Mouse (Mus musculus): ENCODE results near the gene Aif1.
"Not testable (repeated sequence)": the region's sequence is repeated elsewhere in the genome, so short reads cannot be mapped to it uniquely, and the experiment has no call there.

DNA sequence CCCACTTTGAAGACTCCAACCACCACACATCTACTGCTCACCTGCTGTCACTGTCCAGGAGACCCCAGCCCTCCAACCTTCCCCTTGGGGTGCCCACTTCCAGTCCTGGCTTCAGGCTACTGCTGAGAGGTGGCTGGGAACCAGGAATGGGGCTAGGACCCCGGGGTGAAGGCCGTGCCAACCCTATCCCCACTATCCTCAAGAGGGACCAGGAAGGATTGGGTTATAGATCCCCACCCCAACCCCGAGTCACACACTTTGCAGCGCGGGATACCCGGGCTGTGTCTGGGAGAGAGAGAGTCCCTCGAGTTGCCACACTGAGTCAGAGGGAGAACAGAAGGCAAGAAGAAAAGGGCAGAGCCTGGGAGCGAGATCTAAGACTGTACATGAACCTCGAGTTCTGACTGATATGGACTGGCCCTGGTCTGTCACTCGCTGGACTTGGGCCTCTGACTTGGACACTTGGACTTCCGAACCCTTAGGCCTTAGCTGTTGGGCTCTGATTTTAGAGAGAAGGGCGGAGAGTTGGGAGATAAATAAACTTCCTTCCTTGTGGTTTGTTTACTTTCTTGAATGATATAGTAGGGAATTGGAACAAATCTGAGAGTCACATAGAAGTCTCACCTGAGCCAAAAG is 51.5 kb downstream of the Aif1 start:
- TF ChIP-seq CTCF (IDR thresholded peaks at IDR 0.05; ENCODE audit: control insufficient read depth, insufficient read depth, insufficient read length); USF1 (IDR thresholded peaks at IDR 0.05; ENCODE audit: low read depth); MAX (IDR thresholded peaks at IDR 0.05); CEBPB (IDR thresholded peaks at IDR 0.05; ENCODE audit: low read depth); MYOD1 (IDR thresholded peaks at IDR 0.05; ENCODE audit: control insufficient read depth, insufficient read length, low read depth): not testable (repeated sequence)

Data from C2C12 (cell line).